Mouse (Mus musculus) macrophage (primary cell): ENCODE results near the gene Atf4. TPM values are rescaled to one million over a fixed set of nuclear protein-coding genes. Genes with fewer than 3 reads are reported as not detected.
A peak's percentile ranks its signal among the peaks of the same experiment; 100 is the strongest.

Source experiments
- H3K27ac ChIP-seq: fragments of 350-480 bp; formaldehyde crosslinking; 2 replicates; pipeline ENCODE4 v1.9.0; 2021
- H3K36me3 ChIP-seq: fragments of 350-480 bp; formaldehyde crosslinking; 2 replicates; pipeline ENCODE4 v1.9.0; 2021; ENCODE audit errors: inconsistent target
- H3K4me3 ChIP-seq: fragments of 350-480 bp; formaldehyde crosslinking; 2 replicates; pipeline ENCODE4 v1.9.0; 2021; ENCODE audit errors: inconsistent target
- H3K79me2 ChIP-seq: fragments of 350-480 bp; formaldehyde crosslinking; 2 replicates; pipeline ENCODE4 v1.9.0; 2021; ENCODE audit errors: inconsistent target
- WGBS: methylation state at CpG from one replicate; pipeline ENCODE4 v1.1.7; 2026; ENCODE audit warnings: inconsistent platforms; ENCODE audit not compliant: missing documents; 5-methylcytosine and 5-hydroxymethylcytosine counted together
- polyA plus RNA-seq: library from polyadenylated mRNA; stranded (reverse); fragments of 250-400 nt; gene quantifications from 3 replicates; pipeline ENCODE4 v1.2.4, GENCODE M21; 2018; ENCODE audit warnings: inconsistent platforms

The Atf4 gene
- polyA plus RNA-seq, 1 experiment from 2014 or later = 95.4 TPM

DNA sequence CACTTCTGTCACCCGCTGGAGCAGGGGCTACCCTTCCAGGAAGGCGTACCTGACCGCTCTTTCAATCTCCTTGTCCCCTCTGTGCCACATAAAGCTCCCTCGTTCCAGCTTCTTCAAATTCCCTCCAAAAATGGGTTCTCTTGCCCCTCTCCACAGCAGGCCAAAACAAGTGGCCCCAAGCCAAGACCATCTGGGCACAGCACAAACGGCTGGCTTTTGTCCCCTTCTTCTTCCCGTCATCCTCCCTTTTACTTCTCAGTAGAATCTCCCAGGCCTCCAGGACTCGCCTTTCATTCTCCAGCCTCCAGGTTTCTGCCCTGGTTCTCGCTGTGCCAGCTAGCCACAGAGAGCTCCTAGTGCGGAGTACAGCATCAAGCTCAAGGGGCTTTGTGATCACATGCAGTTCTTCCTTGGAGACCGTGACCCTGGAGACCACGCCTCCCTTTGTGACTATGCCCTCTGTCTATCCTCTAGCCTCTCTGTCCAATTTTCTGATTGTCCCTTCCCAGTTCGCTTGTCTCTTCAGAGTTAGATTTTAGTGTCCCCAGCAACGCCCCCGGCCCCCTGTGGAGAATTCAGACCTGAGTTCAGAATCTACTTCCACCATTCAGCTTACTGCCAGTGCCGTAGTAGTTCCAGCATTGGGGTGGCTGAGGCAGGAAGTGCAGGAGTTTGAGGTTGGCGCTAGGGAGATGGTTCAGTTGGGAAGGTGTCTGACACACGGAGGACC lies 26.7 kb upstream of the Atf4 start:
- H3K4me3 ChIP-seq = no peak overlapping the region
- H3K79me2 ChIP-seq = no peaks in the 10 kb centered on the region
- no peak overlapping the region for H3K27ac ChIP-seq
- WGBS = 87% methylated on average over 17 of the region's 17 CpGs
- H3K36me3 ChIP-seq = no peaks in the 10 kb centered on the region

DNA sequence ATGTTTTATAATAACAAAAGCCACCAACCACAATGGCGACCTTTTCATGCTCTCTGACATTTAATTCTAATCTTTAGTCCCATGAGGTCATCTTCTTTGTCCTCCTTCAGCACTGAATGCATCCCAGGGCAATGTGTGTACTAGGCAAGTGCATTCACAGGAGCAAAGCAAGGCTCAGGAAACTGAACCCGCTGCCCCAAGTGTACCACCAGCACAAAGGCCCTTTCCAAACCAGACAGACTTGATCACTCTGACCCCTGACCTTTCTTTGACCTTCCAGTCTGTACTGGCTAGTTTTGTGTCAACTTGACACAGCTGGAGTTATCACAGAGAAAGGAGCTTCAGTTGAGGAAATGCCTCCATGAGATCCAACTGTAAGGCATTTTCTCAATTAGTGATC lies 22.7 kb upstream of the Atf4 start:
- 100% methylated on average over 2 of the region's 2 CpGs for WGBS
- Histone ChIP-seq H3K27ac (no peak overlapping the region), H3K4me3 (no peak overlapping the region), H3K79me2 (peaks cover 33% of the 10 kb centered on the region), H3K36me3 (peaks cover 15% of the 10 kb centered on the region)

DNA sequence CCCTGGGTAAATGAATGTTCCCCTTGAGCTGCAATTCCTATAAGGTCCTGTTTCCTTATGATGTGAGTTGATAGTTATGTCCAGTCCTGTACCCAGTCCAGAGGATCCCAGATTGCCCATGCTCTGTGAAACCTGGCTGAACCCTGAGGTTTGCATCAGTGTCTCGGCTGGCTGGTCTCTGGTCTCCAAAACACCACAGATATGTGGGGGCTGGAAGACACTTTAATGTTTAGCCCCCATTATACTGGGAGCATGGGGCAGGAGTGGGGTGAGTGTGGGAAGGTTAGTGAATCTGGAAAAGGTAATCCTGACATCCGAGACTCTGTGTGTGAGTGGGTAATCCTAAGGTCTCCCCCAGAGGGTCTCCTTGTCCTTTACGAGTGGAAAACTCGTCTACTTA lies 21.9 kb upstream of the Atf4 start:
- peak overlapping the region; percentile 55 for H3K27ac ChIP-seq
- WGBS = 91% methylated on average over 4 of the region's 4 CpGs
- H3K4me3 ChIP-seq = no peak overlapping the region
- peaks cover 40% of the 10 kb centered on the region for H3K79me2 ChIP-seq
- peaks cover 19% of the 10 kb centered on the region for H3K36me3 ChIP-seq

DNA sequence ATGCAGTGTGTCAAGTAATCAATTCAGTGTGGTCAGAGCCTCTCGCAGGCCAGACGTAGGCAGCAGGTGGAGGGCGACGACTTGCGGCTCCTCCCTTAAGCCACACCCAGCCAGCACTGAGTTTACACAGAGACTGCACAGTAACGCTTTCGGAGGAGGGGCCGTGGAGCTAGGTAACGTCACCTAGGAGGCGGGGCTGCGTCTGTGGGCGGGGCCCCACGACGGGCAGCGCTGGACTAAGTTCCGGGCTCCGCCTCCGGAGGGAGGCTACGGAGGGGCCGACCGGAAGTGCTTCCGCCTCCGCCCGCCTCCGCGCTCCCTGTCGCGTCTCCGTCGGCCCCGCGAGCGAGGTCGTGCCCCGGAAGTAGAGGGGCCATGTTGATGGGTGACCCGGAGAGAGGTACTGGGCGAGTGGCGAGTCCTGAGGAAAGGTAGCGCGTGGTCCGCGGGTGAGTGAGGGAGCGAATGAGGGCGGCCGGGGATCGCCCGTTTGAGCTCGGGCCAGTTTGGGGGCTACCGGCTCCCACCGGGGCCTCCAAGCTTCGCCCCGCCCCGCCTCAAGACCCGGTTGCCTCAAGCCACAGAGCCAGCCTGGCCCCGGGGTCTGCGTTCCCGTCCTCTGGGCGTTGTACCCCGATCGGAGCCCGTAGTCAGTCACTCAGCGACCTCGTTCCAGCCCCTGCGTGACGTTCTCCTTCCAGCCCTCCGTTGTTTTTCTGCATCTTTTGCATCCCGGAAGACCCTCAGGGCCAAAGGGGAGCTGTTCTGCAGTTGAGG lies 21.1 kb upstream of the Atf4 start, which contains the start of gene Mief1:
Gene Mief1, plus strand, starts transcription at position 286 of the 777 bp plus-strand sequence.
- Histone ChIP-seq H3K79me2 (peaks cover 46% of the 10 kb centered on the region), H3K36me3 (peaks cover 28% of the 10 kb centered on the region), H3K27ac (peak within 1 kb of the TSS; percentile 77), H3K4me3 (peak within 1 kb of the TSS; percentile 94)
- WGBS = under 1% methylated on average over 64 of the region's 67 CpGs

DNA sequence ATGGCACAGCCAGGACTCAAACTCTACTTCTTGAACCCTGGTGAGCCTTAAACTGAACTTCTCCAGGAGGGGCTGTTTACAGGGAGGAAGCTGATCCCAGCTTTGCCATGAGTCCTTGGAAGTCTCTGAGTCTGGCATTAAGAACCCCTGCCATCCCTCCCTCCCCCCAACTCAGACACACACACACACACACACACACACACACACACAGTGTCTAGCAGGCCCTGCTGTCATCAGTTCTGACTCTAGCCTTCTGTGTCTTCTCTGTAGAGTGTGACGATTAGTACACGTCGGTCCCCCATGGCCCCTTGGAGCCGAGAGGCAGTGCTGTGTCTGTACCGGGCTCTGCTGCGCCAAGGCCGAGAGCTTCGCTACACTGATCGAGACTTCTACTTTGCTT lies 19.4 kb upstream of the Atf4 start, which contains the start of gene AC140267.1:
Gene AC140267.1, plus strand, starts transcription at position 301 of the 400 bp plus-strand sequence.
- Histone ChIP-seq H3K36me3 (peaks cover 37% of the 10 kb centered on the region), H3K79me2 (peaks cover 49% of the 10 kb centered on the region), H3K27ac (peak within 1 kb of the TSS; percentile 77), H3K4me3 (peak within 1 kb of the TSS; percentile 94)
- 98% methylated on average over 5 of the region's 9 CpGs for WGBS

DNA sequence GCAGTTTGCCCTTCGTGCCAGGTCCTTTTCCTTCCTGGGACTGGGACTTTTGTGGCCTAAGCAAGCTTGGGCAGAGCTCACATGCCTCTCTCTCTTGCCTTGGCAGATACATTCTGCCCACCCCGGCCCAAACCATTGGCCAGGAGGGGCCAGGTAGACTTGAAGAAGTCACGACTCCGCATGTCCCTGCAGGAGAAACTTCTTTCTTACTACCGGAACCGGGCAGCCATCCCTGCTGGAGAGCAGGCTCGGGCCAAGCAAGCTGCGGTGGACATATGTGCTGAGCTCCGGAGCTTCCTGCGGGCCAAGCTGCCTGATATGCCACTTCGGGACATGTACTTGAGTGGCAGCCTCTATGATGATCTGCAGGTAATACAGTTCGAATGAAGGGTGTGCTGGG lies 6.8 kb upstream of the Atf4 start:
- 97% methylated on average over 10 of the region's 12 CpGs for WGBS
- H3K79me2 ChIP-seq = peaks cover 27% of the 10 kb centered on the region
- H3K27ac ChIP-seq = no peak overlapping the region
- H3K4me3 ChIP-seq = no peak overlapping the region
- peaks cover 80% of the 10 kb centered on the region for H3K36me3 ChIP-seq

DNA sequence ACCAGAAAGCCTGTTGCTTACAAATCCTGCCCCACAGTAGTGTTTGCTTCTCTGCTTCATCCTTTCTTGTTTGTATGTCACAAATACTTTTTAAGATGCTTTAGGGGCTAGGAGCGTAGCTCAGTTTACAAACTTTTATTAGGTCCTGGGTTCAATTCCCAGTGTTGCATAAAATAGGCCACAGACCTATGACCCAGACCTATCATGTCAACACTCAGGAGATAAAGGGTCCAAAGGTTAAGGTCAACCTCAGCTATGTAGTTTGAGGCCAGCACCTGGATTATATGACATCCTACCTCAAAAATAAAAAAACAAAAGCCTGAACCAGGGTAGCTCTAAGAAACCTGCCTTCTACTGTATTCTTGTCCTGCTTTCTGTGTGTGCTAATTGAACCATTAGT lies 6.4 kb upstream of the Atf4 start:
- Histone ChIP-seq H3K36me3 (peaks cover 77% of the 10 kb centered on the region), H3K27ac (no peak overlapping the region), H3K4me3 (no peak overlapping the region), H3K79me2 (peaks cover 23% of the 10 kb centered on the region; the same call in 1 of the 2 replicates)
- 93% methylated on average over 1 of the region's 1 CpGs for WGBS

DNA sequence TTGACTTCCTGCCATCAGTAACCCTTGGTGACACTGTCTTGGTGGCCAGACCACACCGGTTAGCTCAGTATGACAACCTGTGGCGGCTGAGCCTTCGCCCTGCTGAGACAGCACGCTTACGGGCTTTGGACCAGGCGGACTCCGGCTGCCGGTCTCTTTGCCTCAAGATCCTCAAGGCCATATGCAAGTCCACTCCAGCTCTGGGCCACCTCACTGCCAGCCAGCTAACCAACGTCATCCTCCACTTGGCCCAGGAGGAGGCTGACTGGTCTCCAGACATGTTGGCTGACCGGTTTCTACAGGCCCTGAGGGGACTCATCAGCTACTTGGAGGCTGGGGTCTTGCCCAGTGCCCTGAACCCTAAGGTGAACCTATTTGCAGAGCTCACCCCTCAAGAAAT lies 5.3 kb upstream of the Atf4 start:
- H3K4me3 ChIP-seq = no peak overlapping the region
- peaks cover 12% of the 10 kb centered on the region; the same call in 1 of the 2 replicates for H3K79me2 ChIP-seq
- WGBS = over 99% methylated on average over 10 of the region's 10 CpGs
- H3K36me3 ChIP-seq = peaks cover 71% of the 10 kb centered on the region
- no peak overlapping the region for H3K27ac ChIP-seq

DNA sequence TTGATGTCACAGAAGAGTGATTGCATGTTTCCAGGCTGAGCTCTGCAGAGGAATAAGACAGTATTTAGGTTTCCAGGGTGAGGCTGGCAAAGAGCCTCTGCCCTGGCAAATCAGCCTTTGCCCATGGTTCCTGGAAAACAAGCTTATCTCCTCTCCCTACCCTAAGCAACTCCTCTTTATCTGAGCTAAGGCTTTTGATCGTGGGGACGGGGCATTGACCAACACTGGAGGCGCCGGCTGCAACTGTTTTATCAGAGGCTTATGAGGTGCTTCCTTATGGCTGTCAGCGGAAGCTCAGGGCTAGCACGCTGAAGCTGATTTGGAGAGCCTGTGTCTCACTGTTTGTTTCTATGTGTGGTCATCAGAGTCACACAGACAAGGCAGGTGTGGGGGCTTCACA lies 4.4 kb upstream of the Atf4 start:
- H3K4me3 ChIP-seq = no peak overlapping the region
- WGBS = 98% methylated on average over 6 of the region's 6 CpGs
- H3K79me2 ChIP-seq = peaks cover 6% of the 10 kb centered on the region; the same call in 1 of the 2 replicates
- H3K36me3 ChIP-seq = peaks cover 65% of the 10 kb centered on the region
- no peak overlapping the region for H3K27ac ChIP-seq

DNA sequence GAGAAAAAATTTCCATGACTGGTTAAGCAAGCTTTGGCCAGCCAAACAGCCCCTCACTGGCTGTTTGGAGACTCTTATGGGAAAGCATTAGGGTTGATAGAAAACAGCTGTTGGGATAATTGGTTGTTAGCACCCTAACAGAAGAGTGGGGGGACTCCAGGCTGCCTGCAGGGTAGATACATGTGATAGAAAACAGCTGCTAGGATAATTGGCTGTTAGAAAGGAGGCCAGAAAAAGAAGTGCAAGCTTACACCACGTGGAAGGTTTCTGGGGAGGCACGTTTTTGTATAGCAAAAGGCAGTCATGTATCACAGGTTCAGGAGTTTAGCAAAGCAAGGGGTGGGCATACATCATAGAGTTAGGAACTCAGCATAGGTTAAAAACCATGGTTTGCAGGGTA lies 1.5 kb upstream of the Atf4 start:
- 85% methylated on average over 2 of the region's 2 CpGs for WGBS
- peaks cover 54% of the 10 kb centered on the region for H3K36me3 ChIP-seq
- H3K79me2 ChIP-seq = peaks cover 15% of the 10 kb centered on the region
- H3K27ac ChIP-seq = 0 out of 2 replicates have a peak overlapping the region, but pooled peaks have one; percentile 99
- no peak overlapping the region for H3K4me3 ChIP-seq

DNA sequence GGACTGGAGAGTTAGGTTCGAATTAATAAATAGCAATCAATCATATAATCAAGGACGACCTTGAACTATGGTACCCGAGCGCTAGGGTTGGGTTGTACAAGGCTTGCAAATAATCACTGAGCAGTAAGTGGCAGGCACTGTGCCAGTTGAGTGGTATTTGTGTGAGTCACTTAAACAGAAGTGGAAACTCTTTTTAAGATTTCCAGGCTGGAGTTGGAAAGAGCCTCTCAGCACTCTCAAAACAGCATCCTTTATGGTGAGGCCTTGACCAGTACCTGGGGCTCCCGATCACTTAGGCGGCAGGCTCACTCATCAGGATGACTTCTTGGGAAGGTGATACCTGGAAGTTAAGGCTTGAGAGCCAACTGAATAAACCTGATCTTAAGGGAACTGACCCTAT lies 777 bp upstream of the Atf4 start:
- Histone ChIP-seq H3K4me3 (peak overlapping the region; percentile 96), H3K36me3 (peaks cover 47% of the 10 kb centered on the region), H3K79me2 (peaks cover 15% of the 10 kb centered on the region), H3K27ac (peak overlapping the region; percentile 99)
- 75% methylated on average over 6 of the region's 6 CpGs for WGBS

DNA sequence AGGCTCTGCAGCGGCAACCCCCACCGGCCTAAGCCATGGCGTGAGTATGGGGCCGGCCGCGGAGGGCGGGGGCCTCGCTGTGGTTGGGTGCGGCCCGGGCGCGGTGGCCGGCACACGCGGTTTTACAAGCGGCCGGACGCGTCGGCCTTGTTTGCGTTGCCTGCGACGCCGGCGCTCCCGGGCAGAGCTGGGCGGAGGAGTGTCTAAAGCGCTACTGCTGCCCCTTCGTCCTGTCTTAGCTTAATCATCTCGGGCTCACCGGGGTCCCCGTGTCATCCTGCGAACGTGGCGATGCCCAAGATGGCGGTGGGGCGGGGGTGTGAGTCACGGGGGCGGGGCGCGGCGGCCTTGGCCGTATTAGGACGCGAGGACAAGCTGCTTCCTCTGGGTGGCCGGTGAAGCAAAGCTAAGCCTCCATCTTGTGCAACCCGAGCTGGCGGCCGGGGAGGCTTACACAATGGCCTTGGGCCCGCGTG lies 700 bp downstream of the Atf4 start:
- peaks cover 15% of the 10 kb centered on the region for H3K79me2 ChIP-seq
- peak overlapping the region; percentile 96 for H3K4me3 ChIP-seq
- H3K36me3 ChIP-seq = peaks cover 33% of the 10 kb centered on the region
- H3K27ac ChIP-seq = peak overlapping the region; percentile 99
- WGBS = under 1% methylated on average over 51 of the region's 51 CpGs

DNA sequence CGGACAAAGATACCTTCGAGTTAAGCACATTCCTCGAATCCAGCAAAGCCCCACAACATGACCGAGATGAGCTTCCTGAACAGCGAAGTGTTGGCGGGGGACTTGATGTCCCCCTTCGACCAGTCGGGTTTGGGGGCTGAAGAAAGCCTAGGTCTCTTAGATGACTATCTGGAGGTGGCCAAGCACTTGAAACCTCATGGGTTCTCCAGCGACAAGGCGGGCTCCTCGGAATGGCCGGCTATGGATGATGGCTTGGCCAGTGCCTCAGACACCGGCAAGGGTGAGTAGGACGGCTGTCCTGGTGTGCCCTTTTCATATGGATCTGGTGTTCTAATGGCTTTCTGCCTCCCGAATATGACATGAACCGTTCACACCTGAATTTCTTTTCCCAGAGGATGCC lies 1.3 kb downstream of the Atf4 start:
- Histone ChIP-seq H3K27ac (peak overlapping the region; percentile 99), H3K79me2 (peaks cover 15% of the 10 kb centered on the region), H3K4me3 (peak overlapping the region; percentile 96), H3K36me3 (peaks cover 27% of the 10 kb centered on the region)
- WGBS = 7% methylated on average over 16 of the region's 16 CpGs

DNA sequence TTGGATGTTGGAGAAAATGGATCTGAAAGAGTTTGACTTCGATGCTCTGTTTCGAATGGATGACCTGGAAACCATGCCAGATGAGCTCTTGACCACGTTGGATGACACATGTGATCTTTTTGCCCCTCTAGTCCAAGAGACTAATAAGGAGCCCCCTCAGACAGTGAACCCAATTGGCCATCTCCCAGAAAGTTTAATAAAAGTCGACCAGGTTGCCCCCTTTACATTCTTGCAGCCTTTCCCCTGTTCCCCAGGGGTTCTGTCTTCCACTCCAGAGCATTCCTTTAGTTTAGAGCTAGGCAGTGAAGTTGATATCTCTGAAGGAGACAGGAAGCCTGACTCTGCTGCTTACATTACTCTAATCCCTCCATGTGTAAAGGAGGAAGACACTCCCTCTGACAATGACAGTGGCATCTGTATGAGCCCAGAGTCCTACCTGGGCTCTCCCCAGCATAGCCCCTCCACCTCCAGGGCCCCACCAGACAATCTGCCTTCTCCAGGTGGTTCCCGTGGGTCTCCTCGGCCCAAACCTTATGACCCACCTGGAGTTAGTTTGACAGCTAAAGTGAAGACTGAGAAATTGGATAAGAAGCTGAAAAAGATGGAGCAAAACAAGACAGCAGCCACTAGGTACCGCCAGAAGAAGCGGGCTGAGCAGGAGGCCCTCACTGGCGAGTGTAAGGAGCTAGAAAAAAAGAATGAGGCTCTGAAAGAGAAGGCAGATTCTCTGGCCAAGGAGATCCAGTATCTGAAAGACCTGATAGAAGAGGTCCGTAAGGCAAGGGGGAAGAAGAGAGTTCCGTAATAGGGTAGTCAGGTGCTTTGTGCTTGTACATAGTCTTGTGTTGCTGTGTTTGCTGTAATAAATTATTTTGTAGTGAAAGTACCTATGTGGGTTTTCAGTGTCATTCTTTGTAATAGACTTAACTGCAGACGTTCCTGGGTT lies 1.9 kb downstream of the Atf4 start:
- Histone ChIP-seq H3K27ac (peak overlapping the region; percentile 99), H3K4me3 (peak overlapping the region; percentile 96), H3K79me2 (peaks cover 20% of the 10 kb centered on the region), H3K36me3 (peaks cover 21% of the 10 kb centered on the region; the same call in 1 of the 2 replicates)
- 66% methylated on average over 12 of the region's 12 CpGs for WGBS
